Mouse (Mus musculus): ENCODE results near the gene Mta1. TPM values are rescaled to one million over a fixed set of nuclear protein-coding genes. Genes with fewer than 3 reads are reported as not detected.

Mta1 gene
- polyA plus RNA-seq, 1 experiment from 2014 or later = 15.8 TPM

GRCm38 (mm10) chr12:113181020-113181419, 82.9 kb downstream of the Mta1 start:
- 68% methylated on average over 4 of the region's 4 CpGs for WGBS
- no peak overlapping the region for H3K9ac ChIP-seq
- no peak overlapping the region for H3K4me2 ChIP-seq (replicated peaks)
- no peaks in the 10 kb centered on the region for H3K9me3 ChIP-seq
- H3K36me3 ChIP-seq = no peaks in the 10 kb centered on the region
- H3K4me3 ChIP-seq = no peak overlapping the region
- H3K27ac ChIP-seq = no peak overlapping the region
- H3K27me3 ChIP-seq (replicated peaks) = peaks cover 4% of the 10 kb centered on the region; the same call in 1 of the 2 replicates
- peaks cover under 1% of the 10 kb centered on the region; the same call in 1 of the 2 replicates for H3K4me1 ChIP-seq
- no peak for ATAC-seq (ENCODE audit: low FRiP score, low read depth)

GRCm38 (mm10) chr12:113184945-113185344, 86.9 kb downstream of the Mta1 start:
- peaks cover 20% of the 10 kb centered on the region for H3K4me1 ChIP-seq
- H3K27ac ChIP-seq = no peak overlapping the region
- no peaks in the 10 kb centered on the region for H3K9me3 ChIP-seq
- peaks cover 4% of the 10 kb centered on the region; the same call in 1 of the 2 replicates for H3K27me3 ChIP-seq (replicated peaks)
- no peak for ATAC-seq (ENCODE audit: low FRiP score, low read depth)
- H3K4me3 ChIP-seq = no peak overlapping the region
- H3K4me2 ChIP-seq (replicated peaks) = no peak overlapping the region
- H3K9ac ChIP-seq = no peak overlapping the region
- H3K36me3 ChIP-seq = peaks cover 17% of the 10 kb centered on the region
- 69% methylated on average over 5 of the region's 5 CpGs for WGBS

- peak; percentile 48 for ATAC-seq (ENCODE audit: low FRiP score, low read depth)
- Histone ChIP-seq H3K27ac (no peak within 1 kb of the TSS), H3K4me1 (peaks cover 20% of the 10 kb centered on the region), H3K4me2 (replicated peaks) (peak within 1 kb of the TSS; percentile 90), H3K27me3 (replicated peaks) (peaks cover 4% of the 10 kb centered on the region; the same call in 1 of the 2 replicates), H3K36me3 (peaks cover 24% of the 10 kb centered on the region), H3K9me3 (no peaks in the 10 kb centered on the region), H3K9ac (peak within 1 kb of the TSS; percentile 73), H3K4me3 (peak within 1 kb of the TSS; percentile 65)
- 1% methylated on average over 63 of the region's 63 CpGs for WGBS
Measured at GRCm38 (mm10) chr12:113185442-113186291, 87.6 kb downstream of the Mta1 start, which contains the start of gene Tmem121. Tmem121 (plus strand) TSS chr12:113185930.

GRCm38 (mm10) chr12:113186326-113187010, 88.4 kb downstream of the Mta1 start:
- Histone ChIP-seq H3K27ac (no peak overlapping the region), H3K9ac (peak overlapping the region; percentile 73), H3K9me3 (no peaks in the 10 kb centered on the region), H3K27me3 (replicated peaks) (peaks cover 4% of the 10 kb centered on the region; the same call in 1 of the 2 replicates), H3K4me3 (peak overlapping the region; percentile 65), H3K4me2 (replicated peaks) (peak overlapping the region; percentile 90), H3K4me1 (peaks cover 20% of the 10 kb centered on the region), H3K36me3 (peaks cover 25% of the 10 kb centered on the region)
- 36% methylated on average over 12 of the region's 12 CpGs for WGBS
- ATAC-seq (ENCODE audit: low FRiP score, low read depth) = peak; percentile 8; the same call in 1 of the 2 replicates

Small RNAs within 50 kb of the gene (microRNA-seq; reads per million reads assigned to microRNA genes)
- gene Gm44471 = not detected

Other genes starting within 250 kb of the Mta1 start
- gene Gpr132, start 230.1 kb upstream of the Mta1 start, polyA plus RNA-seq (2016; fragmentation: Nextera tagmentation; extraction: Ambion mirVana) = not detected in 2 replicates
- 9.7 and 10.5 TPM in 2 replicates for gene Jag2, start 168.5 kb upstream of the Mta1 start, polyA plus RNA-seq (2016; fragmentation: Nextera tagmentation; extraction: Ambion mirVana)
- gene Nudt14, start 156.2 kb upstream of the Mta1 start, polyA plus RNA-seq (2016; fragmentation: Nextera tagmentation; extraction: Ambion mirVana) = 56.2 and 57.5 TPM in 2 replicates
- gene Btbd6, start 121.8 kb upstream of the Mta1 start, polyA plus RNA-seq (2016; fragmentation: Nextera tagmentation; extraction: Ambion mirVana) = 32.0 and 33.8 TPM in 2 replicates
- gene Brf1, start 97.6 kb upstream of the Mta1 start, polyA plus RNA-seq (2016; fragmentation: Nextera tagmentation; extraction: Ambion mirVana) = 68.1 and 70.1 TPM in 2 replicates
- 30.5 and 30.8 TPM in 2 replicates for gene Pacs2, start 83.8 kb upstream of the Mta1 start, polyA plus RNA-seq (2016; fragmentation: Nextera tagmentation; extraction: Ambion mirVana)
- gene Tex22, start 23.8 kb upstream of the Mta1 start, polyA plus RNA-seq (2016; fragmentation: Nextera tagmentation; extraction: Ambion mirVana) = 0.24 TPM in 1 of 2 replicates, not detected in the other
- 267 TPM in 2 replicates for gene Crip2, start 42.0 kb downstream of the Mta1 start, polyA plus RNA-seq (2016; fragmentation: Nextera tagmentation; extraction: Ambion mirVana)
- gene Crip1, start 48.0 kb downstream of the Mta1 start, polyA plus RNA-seq (2016; fragmentation: Nextera tagmentation; extraction: Ambion mirVana) = 59.9 and 65.8 TPM in 2 replicates
- 32.3 and 32.9 TPM in 2 replicates for gene Tedc1, start 58.1 kb downstream of the Mta1 start, polyA plus RNA-seq (2016; fragmentation: Nextera tagmentation; extraction: Ambion mirVana)
- gene Tmem121, start 87.7 kb downstream of the Mta1 start, polyA plus RNA-seq (2016; fragmentation: Nextera tagmentation; extraction: Ambion mirVana) = 23.5 and 28.0 TPM in 2 replicates

All from neural tube, embryonic 12.5 days (tissue).